Mouse (Mus musculus): ENCODE data around the gene Caskin1.
A peak's percentile ranks its signal among the peaks of the same experiment; 100 is the strongest.

DNA sequence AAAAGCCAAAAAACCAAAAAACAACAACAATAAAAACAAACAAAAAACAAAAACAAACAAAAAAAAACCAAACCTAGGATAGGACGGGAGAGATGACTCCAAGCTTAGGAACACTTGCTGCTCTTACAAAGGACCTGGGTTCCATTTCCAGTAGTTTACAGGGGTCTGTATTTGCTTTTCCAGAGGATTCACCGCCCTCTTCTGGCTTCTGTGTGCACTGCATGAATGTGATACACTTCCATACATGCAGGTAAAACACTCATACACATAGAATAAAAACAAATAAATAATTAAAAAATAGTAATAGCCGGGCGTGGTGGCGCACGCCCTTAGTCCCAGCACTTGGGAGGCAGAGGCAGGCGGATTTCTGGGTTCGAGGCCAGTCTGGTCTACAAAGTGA, 50.5 kb downstream of the Caskin1 start:
- peak; percentile 59 for TF ChIP-seq CTCF (IDR thresholded peaks at IDR 0.05; ENCODE audit: low read depth)
- TF ChIP-seq EP300 (IDR thresholded peaks at IDR 0.05; ENCODE audit: low read depth): no peak

Measured in liver, embryonic 14.5 days (tissue).